Mouse (Mus musculus): ENCODE measurements at regions not wholly inside any gene's neighbourhood (a gene's known extent, or its start where the extent isn't known, plus 50 kb on each side); places are given as distances from the start of the nearest gene placed in this dataset.

GRCm38 (mm10) chr5:116914876-116915275 lies 201.0 kb downstream of the Suds3 start:
- no peak for DNase-seq (ENCODE audit: low spot score in 2 of 2)

DNA sequence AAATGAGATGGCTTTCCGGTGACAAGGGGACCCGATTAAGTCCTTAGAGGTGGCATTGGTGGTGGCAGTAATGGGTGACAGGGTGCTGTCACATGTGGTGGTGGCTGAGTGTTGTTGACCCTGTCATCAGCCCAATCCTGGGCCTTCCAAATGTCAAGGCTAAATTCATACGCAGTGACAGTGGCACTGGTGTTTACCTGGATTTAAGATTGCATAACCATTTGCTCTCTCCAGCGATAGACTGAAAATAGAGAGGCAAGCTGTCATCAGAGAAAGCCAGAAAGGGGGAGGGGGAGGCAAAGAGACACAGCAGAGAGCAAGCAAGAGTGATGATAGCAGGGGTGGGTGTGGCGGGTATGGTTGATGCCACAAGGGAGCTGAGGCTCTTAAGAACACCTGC lies 215.1 kb downstream of the Suds3 start:
- DNase-seq (ENCODE audit: low spot score in 2 of 2): no peak

DNA sequence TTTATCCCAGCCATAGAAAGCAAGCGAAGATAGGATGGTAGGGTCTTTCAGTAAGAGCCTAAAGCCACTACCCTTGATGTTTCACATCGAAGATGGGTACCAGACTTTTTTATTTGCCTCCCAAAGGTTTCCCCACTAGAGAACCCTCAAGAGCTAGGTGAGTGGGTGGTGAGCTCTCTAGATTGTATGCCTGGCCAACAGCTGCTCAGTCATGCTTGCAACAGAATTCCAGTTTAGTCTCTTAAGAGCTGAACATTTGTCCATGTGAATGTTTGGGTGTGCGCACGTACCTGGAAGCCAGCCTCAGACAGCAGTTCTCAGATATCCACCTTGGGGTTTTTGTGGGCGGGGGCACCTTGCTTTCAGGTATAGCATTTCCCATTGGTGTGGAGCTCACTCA lies 218.5 kb downstream of the Suds3 start:
- no peak for DNase-seq (ENCODE audit: low spot score in 2 of 2)

DNA sequence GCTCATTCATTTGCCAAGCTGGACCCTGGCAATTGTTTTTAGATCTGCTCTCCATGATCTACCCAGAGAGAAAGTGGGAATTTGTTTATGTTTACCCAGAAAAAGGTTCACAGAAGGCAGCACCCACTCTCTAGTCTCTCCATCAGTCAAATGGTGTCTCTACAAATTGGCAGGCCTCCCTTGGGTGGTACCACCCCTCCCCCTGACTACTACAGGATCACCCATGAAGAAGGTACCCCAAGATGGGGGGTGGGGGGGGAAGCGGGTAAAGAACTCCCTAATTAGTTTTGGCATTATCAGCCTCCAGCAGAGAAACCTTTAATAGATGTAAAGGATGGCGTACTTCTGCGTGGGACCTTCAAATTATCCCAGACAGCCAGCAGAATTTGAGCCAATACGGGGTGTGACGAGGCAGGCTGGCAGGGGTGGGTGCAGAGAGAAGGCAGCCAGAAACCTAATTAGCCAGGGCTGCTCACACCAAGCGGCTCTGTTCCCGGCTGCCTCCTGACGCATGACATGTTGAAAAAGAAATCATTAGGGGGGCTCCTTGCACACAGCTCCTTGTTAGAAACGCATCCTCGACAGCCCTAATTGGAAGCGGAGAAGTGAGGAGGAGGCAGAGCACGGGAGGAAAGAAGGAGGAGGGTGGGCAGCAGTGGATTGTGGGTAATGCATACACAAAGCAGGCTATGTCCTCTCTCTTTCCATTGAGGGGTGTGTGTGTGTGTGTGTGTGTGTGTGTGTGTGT lies 220.7 kb downstream of the Suds3 start:
- no peak for DNase-seq (ENCODE audit: low spot score in 2 of 2)

- no peak for DNase-seq (ENCODE audit: low spot score in 2 of 2)
These were observed 221.3 kb downstream of the Suds3 start for GRCm38 (mm10) chr5:116894575-116894974.

DNA sequence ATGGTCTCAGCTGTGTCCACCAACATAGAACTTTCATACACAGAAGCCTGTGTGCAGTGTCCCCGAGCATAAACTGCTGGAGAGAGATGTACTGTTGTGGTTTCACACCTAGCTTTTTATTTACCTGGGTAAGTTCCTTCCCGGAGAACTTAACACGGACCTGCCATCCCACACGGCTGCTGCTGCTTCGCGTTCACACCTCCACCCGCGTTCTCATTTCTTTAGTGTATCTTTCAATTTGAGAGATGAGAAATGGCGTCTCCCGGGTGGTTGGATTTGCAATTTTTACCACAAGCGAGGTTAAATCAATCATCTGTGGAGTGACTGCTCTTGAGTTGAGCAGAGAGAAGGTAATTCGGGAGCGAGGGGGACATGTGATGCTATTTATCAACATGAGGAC lies 223.0 kb downstream of the Suds3 start:
- DNase-seq (ENCODE audit: low spot score in 2 of 2): no peak

GRCm38 (mm10) chr5:116889224-116889623 lies 226.7 kb downstream of the Suds3 start:
- DNase-seq (ENCODE audit: low spot score in 2 of 2): no peak

- DNase-seq (ENCODE audit: low spot score in 2 of 2): no peak
These were observed 229.5 kb downstream of the Suds3 start for GRCm38 (mm10) chr5:116886181-116887136.

DNA sequence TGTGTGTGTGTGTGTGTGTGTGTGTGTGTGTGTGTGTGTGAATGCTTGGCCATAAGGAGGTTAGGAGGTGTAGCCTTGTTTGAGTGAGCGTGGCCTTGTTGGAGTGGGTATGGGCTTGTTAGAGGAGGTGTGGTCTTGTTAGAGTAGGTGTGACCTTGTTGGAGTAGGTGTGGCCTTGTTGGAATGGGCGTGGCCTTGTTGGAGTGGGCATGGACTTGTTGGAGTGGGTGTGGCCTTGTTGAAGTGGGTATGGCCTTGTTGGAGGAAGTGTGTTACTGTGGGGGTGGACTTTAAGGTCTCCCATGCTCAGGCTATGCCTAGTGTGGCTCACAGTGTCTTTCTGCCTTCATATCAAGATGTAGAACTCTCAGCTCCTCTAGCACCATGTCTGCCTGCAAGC lies 236.2 kb downstream of the Suds3 start:
- DNase-seq (ENCODE audit: low spot score in 2 of 2): no peak

- DNase-seq (ENCODE audit: low spot score in 2 of 2): no peak
These were observed 241.0 kb downstream of the Suds3 start for GRCm38 (mm10) chr5:116874941-116875340.

DNA sequence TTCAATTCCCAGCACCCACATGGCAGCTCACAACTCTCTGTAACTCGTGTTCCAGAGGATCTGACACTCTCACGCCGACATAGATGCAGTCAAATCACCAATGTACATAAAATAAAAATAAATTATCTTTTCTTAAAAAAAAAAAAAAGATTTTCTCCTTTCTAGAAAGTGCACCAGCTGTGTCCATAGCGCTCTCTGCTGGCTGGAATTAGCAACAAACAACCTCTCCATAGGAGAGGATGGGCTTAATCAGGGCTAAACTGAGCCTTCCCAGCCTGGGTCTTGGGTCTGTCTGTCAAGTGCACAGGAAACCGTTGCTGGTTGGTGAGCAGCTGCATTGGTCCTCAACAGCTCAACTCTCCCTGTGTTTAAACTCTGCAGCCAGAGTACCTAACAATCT lies 247.8 kb downstream of the Suds3 start:
- DNase-seq (ENCODE audit: low spot score in 2 of 2): no peak

- no peak for DNase-seq (ENCODE audit: low spot score in 2 of 2)
These were observed 251.6 kb downstream of the Suds3 start for GRCm38 (mm10) chr5:116864275-116864674.

DNA sequence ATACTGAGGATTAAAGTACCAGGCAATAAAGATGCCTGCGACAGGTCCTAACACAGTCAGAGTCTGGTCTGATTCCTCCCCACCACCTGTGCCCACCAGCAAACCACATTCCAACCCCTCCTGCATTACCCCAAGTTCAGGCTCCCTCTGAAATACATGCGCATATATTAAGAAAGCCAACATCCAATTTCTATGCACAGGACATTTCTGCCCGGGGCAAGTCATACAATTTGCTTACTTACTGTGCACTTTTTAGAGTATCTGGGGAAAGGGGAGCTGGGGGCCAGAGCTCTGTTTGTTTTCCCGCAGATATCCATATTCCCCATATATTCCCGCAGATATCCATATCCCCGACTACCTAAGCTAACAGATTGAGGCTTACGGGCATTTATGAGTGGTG lies 261.1 kb upstream of the Srrm4 start:
- DNase-seq (ENCODE audit: low spot score in 2 of 2): no peak

DNA sequence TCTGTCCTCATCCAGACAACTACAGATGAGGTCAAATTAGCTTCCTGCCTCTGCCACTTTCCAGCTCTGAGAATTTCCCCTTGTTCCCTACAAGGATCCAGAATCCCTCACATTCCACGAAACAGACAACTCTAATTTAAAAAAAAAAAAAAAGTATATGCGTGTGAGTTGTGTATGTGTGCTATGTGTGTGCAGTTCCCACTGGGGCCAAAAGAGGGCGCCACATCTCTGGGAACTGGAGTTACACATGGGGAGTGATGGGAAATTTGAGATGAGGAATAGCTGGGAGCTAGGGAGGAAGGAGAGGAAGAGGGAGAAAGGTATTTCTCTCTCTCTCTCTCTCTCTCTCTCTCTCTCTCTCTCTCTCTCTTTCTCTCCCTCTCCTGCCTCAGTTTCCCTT lies 240.3 kb upstream of the Srrm4 start:
- DNase-seq (ENCODE audit: low spot score in 2 of 2): no peak

DNA sequence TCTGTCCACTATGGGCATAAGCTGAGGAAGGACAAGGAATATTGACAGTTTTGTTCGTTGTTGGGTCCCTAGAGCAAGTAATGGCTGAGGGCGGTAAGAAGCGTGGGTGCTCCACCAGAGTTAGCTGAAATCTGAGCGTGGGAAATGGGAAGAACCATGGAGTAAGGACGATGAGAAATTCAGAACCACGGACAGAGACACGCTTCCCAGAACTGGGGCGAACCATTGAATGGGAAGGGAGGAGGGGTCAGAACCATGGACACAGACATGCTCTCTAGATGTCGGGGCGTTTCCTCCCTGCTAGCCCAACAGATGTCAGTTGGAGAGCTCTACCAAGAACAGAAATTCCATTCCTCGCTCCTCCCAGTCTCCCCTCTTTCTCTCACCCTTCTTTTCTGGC lies 238.2 kb upstream of the Srrm4 start:
- DNase-seq (ENCODE audit: low spot score in 2 of 2): no peak

GRCm38 (mm10) chr5:116823260-116823659 lies 231.6 kb upstream of the Srrm4 start:
- no peak for DNase-seq (ENCODE audit: low spot score in 2 of 2)

DNA sequence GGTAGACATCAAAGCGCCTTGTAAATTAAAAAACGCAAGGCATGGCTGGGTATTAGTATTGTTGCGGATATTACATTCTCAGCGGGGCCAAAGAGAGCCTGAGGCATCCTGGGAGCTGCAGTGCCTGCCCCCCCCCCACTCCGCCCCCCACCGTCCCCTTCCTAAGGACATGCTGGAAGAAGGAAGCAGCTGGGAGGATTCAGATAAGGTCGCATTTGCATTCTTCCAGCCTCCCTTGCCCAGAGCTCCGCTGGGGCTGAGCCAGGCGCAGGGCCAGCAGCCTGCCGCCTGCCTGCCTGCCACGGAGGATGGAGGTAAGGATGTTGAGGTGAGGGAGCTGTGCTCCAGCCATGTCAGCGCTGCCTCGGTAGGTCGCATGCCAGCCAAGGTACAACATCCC lies 230.5 kb upstream of the Srrm4 start:
- no peak for DNase-seq (ENCODE audit: low spot score in 2 of 2)

GRCm38 (mm10) chr5:116809799-116810198 lies 218.2 kb upstream of the Srrm4 start:
- no peak for DNase-seq (ENCODE audit: low spot score in 2 of 2)

- no peak for DNase-seq (ENCODE audit: low spot score in 2 of 2)
These were observed 217.6 kb upstream of the Srrm4 start for GRCm38 (mm10) chr5:116809001-116809759.

DNA sequence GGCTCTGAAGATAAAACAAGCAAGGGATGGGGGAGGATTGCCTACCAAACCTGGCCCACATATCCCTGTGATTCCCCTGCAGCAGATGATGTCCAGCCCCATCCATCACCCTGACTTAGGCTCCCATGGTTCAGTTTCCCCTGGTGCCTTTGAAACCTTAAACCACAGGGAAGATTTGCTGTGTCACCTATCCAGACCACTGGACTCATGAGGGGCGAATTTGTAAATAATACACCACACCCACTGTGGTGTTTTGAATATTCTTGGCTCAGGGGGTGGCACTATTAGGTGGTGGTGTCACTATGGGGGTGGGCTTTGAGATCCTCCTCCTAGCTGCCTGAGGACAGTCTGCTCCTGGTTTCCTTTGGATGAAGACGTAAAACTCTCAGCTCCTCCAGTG lies 205.8 kb upstream of the Srrm4 start:
- no peak for DNase-seq (ENCODE audit: low spot score in 2 of 2)

- DNase-seq (ENCODE audit: low spot score in 2 of 2): no peak
These were observed 203.6 kb upstream of the Srrm4 start for GRCm38 (mm10) chr5:116795169-116795568.

DNA sequence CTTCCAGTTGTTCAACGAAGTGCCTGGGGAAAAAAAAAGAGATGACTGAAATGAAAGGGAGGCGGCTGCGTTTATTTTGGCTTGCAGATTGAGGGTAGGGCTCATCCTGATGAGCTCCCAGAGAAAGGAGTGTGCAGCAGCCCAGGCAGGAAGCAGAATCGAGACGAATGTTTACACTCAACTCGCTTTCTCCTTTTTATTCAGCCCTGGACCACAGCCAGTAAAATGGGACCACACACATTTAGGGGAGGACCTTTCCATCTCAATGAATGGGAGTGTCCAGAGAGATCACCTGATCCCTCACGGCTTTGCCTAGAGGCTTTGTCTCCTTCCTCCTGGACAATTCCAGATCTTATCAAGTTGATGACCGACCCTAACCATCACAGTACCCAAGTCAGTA lies 198.8 kb upstream of the Srrm4 start:
- no peak for DNase-seq (ENCODE audit: low spot score in 2 of 2)

Data from spleen, postnatal 10 days (tissue).